Mouse (Mus musculus) olfactory bulb, adult 2 months (tissue): ENCODE measurements around the gene Sost. TPM values are rescaled to one million over a fixed set of nuclear protein-coding genes. Genes with fewer than 3 reads are reported as not detected.

Source experiments
- H3K27ac ChIP-seq: fragments of 200-500 bp; 2 replicates; pipeline ENCODE4 v1.5.1; 2012; ENCODE audit warnings: low read depth, low read length; ENCODE audit not compliant: insufficient read depth
- H3K4me1 ChIP-seq: fragments of 200-500 bp; 2 replicates; pipeline ENCODE4 v1.6.1; 2012; ENCODE audit warnings: low read length; ENCODE audit not compliant: control insufficient read depth, insufficient read depth
- H3K4me3 ChIP-seq: fragments of 200-500 bp; 2 replicates; pipeline ENCODE4 v1.5.1; 2012; ENCODE audit warnings: mild to moderate bottlenecking, low read depth, low read length, moderate library complexity; ENCODE audit not compliant: insufficient read depth
- CTCF ChIP-seq: fragments of 200-500 bp; IDR thresholded peaks from 2 replicates; pipeline ENCODE4 v1.5.1; 2012; ENCODE audit warnings: low read depth, mild to moderate bottlenecking, low read length, moderate library complexity; ENCODE audit not compliant: insufficient read depth
- POLR2A ChIP-seq: fragments of 200-500 bp; IDR thresholded peaks from 2 replicates; pipeline ENCODE4 v1.6.1; 2012; ENCODE audit warnings: mild to moderate bottlenecking, low read depth, low read length, moderate library complexity; ENCODE audit not compliant: insufficient read depth
- WGBS: fragments of 180-500 bp; shearing (Covaris S2); methylation state at CpG from one replicate; pipeline ENCODE4 v1.1.7; 2018; 5-methylcytosine and 5-hydroxymethylcytosine counted together
- polyA plus RNA-seq: library from polyadenylated mRNA; stranded (reverse); fragments of >200 nt; gene quantifications from 2 replicates; pipeline ENCODE4 v1.2.4, GENCODE M21; 2012; ENCODE audit warnings: low replicate concordance; ENCODE audit not compliant: missing spikeins, insufficient read depth, insufficient read length

Gene Sost
- polyA plus RNA-seq, 1 experiment: not detected

DNA sequence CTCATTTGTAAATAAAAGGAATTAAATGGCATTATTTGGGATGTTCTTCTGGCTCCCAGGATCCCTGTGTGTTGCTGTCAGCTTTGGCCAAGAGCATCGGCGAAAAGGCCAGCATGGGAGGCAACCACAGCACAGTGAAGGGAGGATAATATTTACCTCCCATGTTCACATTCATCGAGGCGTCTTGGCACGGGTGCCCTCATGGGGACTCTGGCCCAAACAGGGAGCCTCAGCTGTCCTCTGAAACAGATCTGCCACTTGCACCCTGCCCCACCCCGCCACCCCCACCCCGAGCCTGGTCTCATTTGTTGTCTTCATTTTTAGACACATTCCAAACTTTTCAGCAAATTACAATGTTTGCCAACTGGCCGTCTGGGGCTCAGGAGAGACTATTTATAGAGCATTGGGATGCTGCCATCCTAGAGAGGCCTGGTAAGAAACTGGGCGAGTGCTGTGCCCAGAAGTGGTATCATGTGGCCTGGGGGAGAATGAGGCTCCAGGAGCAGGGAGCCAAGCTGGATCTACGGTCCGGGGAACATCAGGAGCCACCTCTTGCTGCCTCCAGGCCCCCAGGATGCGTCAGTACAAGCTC lies 45.4 kb downstream of the Sost start:
- WGBS: 54% methylated on average over 12 of the region's 12 CpGs
- H3K4me1 ChIP-seq: no peaks in the 10 kb centered on the region

DNA sequence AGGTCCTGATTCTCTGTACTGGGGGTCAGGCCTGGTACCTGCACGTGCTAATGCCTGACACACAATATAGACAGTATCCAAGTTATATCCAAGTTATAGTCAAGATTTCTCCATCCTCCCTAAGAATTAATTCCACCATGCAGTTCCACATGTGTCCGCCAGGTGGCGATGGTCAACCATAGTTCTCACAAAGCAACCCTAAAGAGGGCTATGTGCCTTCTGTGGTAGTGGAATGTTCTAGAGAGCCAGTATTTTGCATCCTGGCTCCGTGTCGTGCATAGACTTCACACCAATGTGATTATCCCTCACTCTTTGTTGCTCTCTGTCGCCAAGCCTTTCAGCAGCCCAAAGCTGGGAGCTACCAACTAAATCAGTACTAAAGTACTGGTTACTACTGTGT lies 47.2 kb downstream of the Sost start:
- H3K27ac ChIP-seq: no peak overlapping the region
- no peak for TF ChIP-seq CTCF
- no peak for TF ChIP-seq POLR2A
- no peak overlapping the region for H3K4me3 ChIP-seq
- no peaks in the 10 kb centered on the region for H3K4me1 ChIP-seq
- under 1% methylated on average over 6 of the region's 6 CpGs for WGBS

More for the DNA sequence above, 45.4 kb downstream of the Sost start:
- TF ChIP-seq POLR2A: no peak
- no peak for TF ChIP-seq CTCF
- Histone ChIP-seq H3K27ac (no peak overlapping the region), H3K4me3 (no peak overlapping the region)

DNA sequence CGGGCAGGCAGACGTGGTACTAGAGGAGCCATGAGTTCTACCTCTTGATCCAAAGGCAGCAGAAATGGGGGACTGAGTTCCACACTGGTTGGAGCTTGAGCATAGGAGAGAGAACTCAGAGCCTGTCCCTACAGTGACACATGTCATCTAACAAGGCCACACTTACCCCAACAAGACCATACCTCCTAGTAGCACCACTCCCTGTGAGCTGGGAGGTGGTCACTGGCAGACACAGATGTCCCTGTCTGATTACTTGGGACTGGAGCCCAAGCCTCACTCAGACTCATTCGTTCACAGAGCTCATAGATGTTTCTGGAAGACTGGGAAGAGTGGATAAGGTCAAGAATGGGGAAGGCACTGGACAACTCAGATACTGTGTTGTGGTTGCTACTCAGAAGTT lies 48.2 kb downstream of the Sost start:
- WGBS: 76% methylated on average over 3 of the region's 3 CpGs
- Histone ChIP-seq H3K27ac (no peak overlapping the region), H3K4me3 (no peak overlapping the region), H3K4me1 (no peaks in the 10 kb centered on the region)
- TF ChIP-seq POLR2A (no peak), CTCF (no peak)

DNA sequence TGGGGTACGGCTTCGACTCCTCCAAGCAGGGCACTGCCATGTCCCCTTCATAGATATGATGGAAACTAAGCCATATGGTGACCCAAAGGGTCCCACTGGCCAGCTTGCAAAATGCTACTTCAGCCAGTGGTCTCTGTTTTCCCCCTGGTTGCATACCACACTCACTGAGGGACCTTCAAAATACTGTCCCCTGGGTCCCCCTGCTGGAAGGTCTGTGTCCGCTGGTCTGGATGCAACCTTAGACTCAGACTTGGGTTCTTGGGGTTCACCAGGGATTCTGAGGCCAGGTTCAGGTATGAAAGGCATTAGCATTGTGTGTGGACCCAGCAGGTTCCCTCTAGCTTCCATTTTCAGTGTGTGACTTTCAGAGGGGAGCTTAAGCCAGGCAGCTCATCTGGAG lies 50.0 kb downstream of the Sost start:
- Histone ChIP-seq H3K27ac (no peak overlapping the region), H3K4me1 (no peaks in the 10 kb centered on the region), H3K4me3 (no peak overlapping the region)
- TF ChIP-seq POLR2A (no peak), CTCF (no peak)
- 76% methylated on average over 3 of the region's 3 CpGs for WGBS

DNA sequence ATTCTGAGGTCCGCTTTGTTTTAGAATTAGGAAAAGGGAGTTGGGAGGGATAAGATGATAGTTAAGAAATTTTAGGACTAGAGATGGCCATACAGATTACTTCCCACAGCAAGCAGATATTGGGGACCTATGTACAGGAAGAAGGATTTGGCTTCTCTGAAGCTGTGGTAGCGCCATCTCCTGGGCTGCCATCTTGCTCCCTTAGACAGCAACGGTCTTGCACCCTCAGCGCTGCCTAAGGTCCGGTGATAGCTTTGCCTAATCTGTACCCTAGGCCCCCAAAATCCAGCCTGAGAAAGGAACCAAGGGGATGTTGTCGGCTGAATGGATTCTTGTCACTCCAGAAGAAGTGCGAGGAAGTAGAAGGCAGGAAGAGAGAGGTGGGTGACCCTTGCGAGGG lies 53.2 kb downstream of the Sost start:
- 76% methylated on average over 8 of the region's 8 CpGs for WGBS
- TF ChIP-seq CTCF (no peak), POLR2A (no peak)

More for the DNA sequence above, 53.2 kb downstream of the Sost start:
- no peak overlapping the region for H3K4me3 ChIP-seq
- no peaks in the 10 kb centered on the region for H3K4me1 ChIP-seq
- no peak overlapping the region for H3K27ac ChIP-seq

Other genes starting within 250 kb of the Sost start
- not detected in 2 replicates for gene Dhx8, start 234.1 kb downstream of the Sost start, polyA plus RNA-seq
- not detected in 2 replicates for gene Etv4, start 181.6 kb downstream of the Sost start, polyA plus RNA-seq
- gene Meox1, start 72.6 kb downstream of the Sost start, polyA plus RNA-seq: not detected in 2 replicates
- not detected in 2 replicates for gene Cfap97d1, start 17.3 kb upstream of the Sost start, polyA plus RNA-seq
- gene Dusp3, start 20.0 kb upstream of the Sost start, polyA plus RNA-seq: not detected in 2 replicates
- gene Mpp3, start 61.4 kb upstream of the Sost start, polyA plus RNA-seq: not detected in 2 replicates
- not detected in 2 replicates for gene Cd300lg, start 74.5 kb upstream of the Sost start, polyA plus RNA-seq
- not detected in 2 replicates for gene Mpp2, start 121.5 kb upstream of the Sost start, polyA plus RNA-seq
- gene Ppy, start 134.3 kb upstream of the Sost start, polyA plus RNA-seq: not detected in 2 replicates
- not detected in 2 replicates for gene Pyy, start 140.8 kb upstream of the Sost start, polyA plus RNA-seq
- not detected in 2 replicates for gene Nags, start 178.5 kb upstream of the Sost start, polyA plus RNA-seq
- gene Tmem101, start 189.4 kb upstream of the Sost start, polyA plus RNA-seq: not detected in 2 replicates
- gene Lsm12, start 218.3 kb upstream of the Sost start, polyA plus RNA-seq: not detected in 2 replicates
- gene G6pc3, start 222.6 kb upstream of the Sost start, polyA plus RNA-seq: not detected in 2 replicates